Mouse (Mus musculus) limb, embryonic 11.5 days (tissue): ENCODE data around the gene Klf13. TPM values are rescaled to one million over a fixed set of nuclear protein-coding genes. Genes with fewer than 3 reads are reported as not detected.
A peak's percentile ranks its signal among the peaks of the same experiment; 100 is the strongest.

ENCODE experiments used
- ATAC-seq: fragments of 200-750 bp; cut with Nextera tagmentation; 2 replicates; pipeline ENCODE4 v1.8.0; 2017; ENCODE audit warnings: low read depth; ENCODE audit not compliant: insufficient number of reproducible peaks, low FRiP score, low TSS enrichment
- DNase-seq: peaks from one replicate; pipeline ENCODE4 v3.0.0-alpha.2; 2015; ENCODE audit warnings: low spot score
- H3K27ac ChIP-seq: fragments of 300-500 bp; sonication (generic); replicated peaks from 2 replicates; pipeline ENCODE4 v1.5.1; 2014; ENCODE audit warnings: low read depth, mild to moderate bottlenecking, low read length
- H3K27me3 ChIP-seq: fragments of 300-500 bp; sonication (generic); 2 replicates; pipeline ENCODE4 v1.6.1; 2014; ENCODE audit warnings: mild to moderate bottlenecking, low read length, mixed read lengths; ENCODE audit not compliant: control insufficient read depth, insufficient read depth
- H3K36me3 ChIP-seq: fragments of 300-500 bp; sonication (generic); 2 replicates; pipeline ENCODE4 v1.6.1; 2014; ENCODE audit warnings: mild to moderate bottlenecking, low read length, moderate library complexity, mixed read lengths; ENCODE audit not compliant: control insufficient read depth, insufficient read depth
- H3K4me1 ChIP-seq: fragments of 300-500 bp; sonication (generic); 2 replicates; pipeline ENCODE4 v1.6.1; 2014; ENCODE audit warnings: low read length, mixed read lengths; ENCODE audit not compliant: control insufficient read depth, insufficient read depth
- H3K4me2 ChIP-seq: fragments of 300-500 bp; sonication (generic); 2 replicates; pipeline ENCODE4 v1.6.1; 2014; ENCODE audit warnings: low read depth, mild to moderate bottlenecking, moderate library complexity; ENCODE audit not compliant: severe bottlenecking
- H3K4me3 ChIP-seq: fragments of 300-500 bp; sonication (generic); 2 replicates; pipeline ENCODE4 v1.5.1; 2014; ENCODE audit warnings: low read depth, low read length
- H3K9ac ChIP-seq: fragments of 300-500 bp; sonication (generic); 2 replicates; pipeline ENCODE4 v1.6.1; 2014; ENCODE audit warnings: mild to moderate bottlenecking, low read length
- H3K9me3 ChIP-seq: fragments of 300-500 bp; sonication (generic); 2 replicates; pipeline ENCODE4 v1.6.1; 2016; ENCODE audit warnings: low read length; ENCODE audit not compliant: control insufficient read depth
- WGBS: fragments of 180-500 bp; shearing (Covaris S2); extraction: QIAGEN DNeasy Blood & Tissue Kit; methylation state at CpG from one replicate; pipeline ENCODE4 v1.1.7; 2014; 5-methylcytosine and 5-hydroxymethylcytosine counted together
- polyA plus RNA-seq: library from polyadenylated mRNA; unstranded; fragments of >200 nt; fragmentation: Nextera tagmentation; extraction: Ambion mirVana; gene quantifications from 2 replicates; pipeline ENCODE4 v1.2.1, GENCODE M21; 2014

Klf13 gene
- polyA plus RNA-seq, 1 experiment from 2014 or later: 18.8 TPM

- Histone ChIP-seq H3K9ac (no peak overlapping the region), H3K4me3 (no peak overlapping the region), H3K4me2 (no peak overlapping the region), H3K27me3 (no peaks in the 10 kb centered on the region), H3K36me3 (no peaks in the 10 kb centered on the region), H3K9me3 (no peaks in the 10 kb centered on the region), H3K4me1 (peaks cover 15% of the 10 kb centered on the region), H3K27ac (no peak overlapping the region)
- no peak for DNase-seq
- ATAC-seq: no peak
- WGBS: 87% methylated on average over 3 of the region's 3 CpGs
Measured at GRCm38 (mm10) chr7:63901942-63902341, 36.8 kb downstream of the Klf13 start.

GRCm38 (mm10) chr7:63901346-63901745 is 37.4 kb downstream of the Klf13 start:
- H3K9me3 ChIP-seq: no peaks in the 10 kb centered on the region
- no peak overlapping the region for H3K4me2 ChIP-seq
- no peaks in the 10 kb centered on the region for H3K27me3 ChIP-seq
- ATAC-seq (0 out of 2 replicates have a peak, but pooled peaks have one; percentile 19), DNase-seq (no peak)
- WGBS: 77% methylated on average over 11 of the region's 11 CpGs
- no peak overlapping the region for H3K9ac ChIP-seq
- no peak overlapping the region for H3K27ac ChIP-seq
- H3K4me1 ChIP-seq: peaks cover 20% of the 10 kb centered on the region
- no peaks in the 10 kb centered on the region for H3K36me3 ChIP-seq
- no peak overlapping the region for H3K4me3 ChIP-seq

- Histone ChIP-seq H3K36me3 (no peaks in the 10 kb centered on the region), H3K27me3 (no peaks in the 10 kb centered on the region), H3K4me3 (no peak overlapping the region), H3K9me3 (no peaks in the 10 kb centered on the region), H3K27ac (no peak overlapping the region), H3K4me2 (no peak overlapping the region), H3K4me1 (peaks cover 22% of the 10 kb centered on the region), H3K9ac (no peak overlapping the region)
- DNase-seq: no peak
- no peak for ATAC-seq
- WGBS: 98% methylated on average over 2 of the region's 2 CpGs
Measured at GRCm38 (mm10) chr7:63900411-63900810, 38.3 kb downstream of the Klf13 start.

GRCm38 (mm10) chr7:63899925-63900324 is 38.8 kb downstream of the Klf13 start:
- no peak overlapping the region for H3K4me3 ChIP-seq
- H3K27me3 ChIP-seq: no peaks in the 10 kb centered on the region
- H3K4me2 ChIP-seq: no peak overlapping the region
- no peak overlapping the region for H3K27ac ChIP-seq
- H3K36me3 ChIP-seq: no peaks in the 10 kb centered on the region
- no peak overlapping the region for H3K9ac ChIP-seq
- peaks cover 22% of the 10 kb centered on the region for H3K4me1 ChIP-seq
- H3K9me3 ChIP-seq: no peaks in the 10 kb centered on the region
- 88% methylated on average over 8 of the region's 8 CpGs for WGBS
- DNase-seq (no peak), ATAC-seq (no peak)

GRCm38 (mm10) chr7:63898201-63898600 is 40.5 kb downstream of the Klf13 start:
- Histone ChIP-seq H3K27me3 (no peaks in the 10 kb centered on the region), H3K9ac (no peak overlapping the region), H3K4me3 (no peak overlapping the region), H3K4me1 (peaks cover 18% of the 10 kb centered on the region), H3K36me3 (no peaks in the 10 kb centered on the region), H3K4me2 (no peak overlapping the region), H3K9me3 (no peaks in the 10 kb centered on the region), H3K27ac (no peak overlapping the region)
- DNase-seq (no peak), ATAC-seq (no peak)
- 88% methylated on average over 6 of the region's 6 CpGs for WGBS

- ATAC-seq: no peak
- Histone ChIP-seq H3K9ac (no peak overlapping the region), H3K4me2 (no peak overlapping the region), H3K9me3 (no peaks in the 10 kb centered on the region), H3K27me3 (no peaks in the 10 kb centered on the region), H3K4me1 (peaks cover 13% of the 10 kb centered on the region), H3K4me3 (no peak overlapping the region), H3K27ac (no peak overlapping the region), H3K36me3 (no peaks in the 10 kb centered on the region)
- no peak for DNase-seq
- 39% methylated on average over 3 of the region's 3 CpGs for WGBS
Measured at GRCm38 (mm10) chr7:63897655-63898054, 41.1 kb downstream of the Klf13 start.

GRCm38 (mm10) chr7:63896968-63897468 is 41.7 kb downstream of the Klf13 start:
- Histone ChIP-seq H3K27me3 (no peaks in the 10 kb centered on the region), H3K9ac (peak overlapping the region; percentile 47), H3K9me3 (no peaks in the 10 kb centered on the region), H3K27ac (no peak overlapping the region), H3K4me3 (peak overlapping the region; percentile 20), H3K4me2 (peak overlapping the region; percentile 74), H3K4me1 (peaks cover 12% of the 10 kb centered on the region; the same call in 1 of the 2 replicates), H3K36me3 (no peaks in the 10 kb centered on the region)
- DNase-seq: peak; percentile 80
- WGBS: under 1% methylated on average over 22 of the region's 22 CpGs
- ATAC-seq: peak; percentile 60; the same call in 1 of the 2 replicates

GRCm38 (mm10) chr7:63896276-63896967 is 42.3 kb downstream of the Klf13 start:
- ATAC-seq: peak; percentile 60; the same call in 1 of the 2 replicates
- Histone ChIP-seq H3K9me3 (no peaks in the 10 kb centered on the region), H3K27ac (no peak overlapping the region), H3K4me2 (peak overlapping the region; percentile 74), H3K4me3 (peak overlapping the region; percentile 20; the same call in 1 of the 2 replicates), H3K36me3 (no peaks in the 10 kb centered on the region), H3K9ac (peak overlapping the region; percentile 47), H3K4me1 (peaks cover 7% of the 10 kb centered on the region; the same call in 1 of the 2 replicates), H3K27me3 (no peaks in the 10 kb centered on the region)
- DNase-seq: no peak
- WGBS: 20% methylated on average over 17 of the region's 17 CpGs
